Mouse (Mus musculus): ENCODE measurements at regions not wholly inside any gene's neighbourhood (a gene's known extent, or its start where the extent isn't known, plus 50 kb on each side); places are given as distances from the start of the nearest gene placed in this dataset.

DNA sequence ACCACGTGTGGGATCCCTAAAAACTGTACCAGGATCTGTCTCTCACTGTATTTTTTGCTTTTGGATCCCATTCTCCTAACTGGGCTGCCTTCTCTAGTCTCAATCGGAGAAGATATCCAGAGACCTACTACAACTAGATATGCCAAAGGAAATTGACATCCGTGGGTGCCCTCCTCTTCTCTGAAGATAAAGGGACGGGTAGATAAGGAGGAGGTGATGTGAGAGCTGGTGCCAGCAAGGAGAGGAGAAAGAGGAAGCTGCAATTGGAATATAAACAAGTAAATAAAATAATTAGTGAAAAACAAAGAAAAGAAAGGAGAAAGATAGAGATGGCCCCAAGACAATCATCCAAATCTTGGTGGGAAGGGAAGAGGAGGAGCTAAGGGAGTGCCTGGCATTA lies 986.6 kb upstream of the Cdh9 start:
- Histone ChIP-seq H3K27ac (no peak overlapping the region), H3K4me3 (no peak overlapping the region)
- no peak for TF ChIP-seq CTCF (conservative IDR thresholded peaks at IDR 0.05)
- no peak for DNase-seq (ENCODE audit: low spot score in 2 of 2)

DNA sequence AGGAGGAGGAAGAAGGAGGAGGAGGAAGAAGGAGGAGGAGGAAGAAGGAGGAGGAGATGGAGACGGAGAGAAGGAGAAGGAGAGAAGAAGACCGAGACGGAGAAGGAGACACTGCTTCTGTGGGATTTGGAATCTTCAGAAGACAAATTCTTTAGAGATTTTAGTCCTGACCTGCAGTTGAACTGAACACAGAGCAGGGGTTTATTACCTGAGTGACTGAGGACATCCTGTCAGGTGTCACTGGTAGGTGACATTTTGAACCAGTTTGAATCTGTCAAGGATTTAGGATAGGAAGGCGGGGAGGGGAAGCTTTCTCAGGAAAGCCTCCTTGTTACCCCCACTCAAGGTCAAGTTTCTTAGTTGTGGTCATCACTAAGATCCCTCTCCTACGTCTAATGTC lies 985.5 kb upstream of the Cdh9 start:
- DNase-seq (ENCODE audit: low spot score in 2 of 2), result no peak
- no peak overlapping the region for H3K4me3 ChIP-seq
- TF ChIP-seq CTCF (conservative IDR thresholded peaks at IDR 0.05), result no peak
- no peak overlapping the region for H3K27ac ChIP-seq

All from layer of hippocampus, adult 2 months (tissue).